In the genomic region with DNA sequence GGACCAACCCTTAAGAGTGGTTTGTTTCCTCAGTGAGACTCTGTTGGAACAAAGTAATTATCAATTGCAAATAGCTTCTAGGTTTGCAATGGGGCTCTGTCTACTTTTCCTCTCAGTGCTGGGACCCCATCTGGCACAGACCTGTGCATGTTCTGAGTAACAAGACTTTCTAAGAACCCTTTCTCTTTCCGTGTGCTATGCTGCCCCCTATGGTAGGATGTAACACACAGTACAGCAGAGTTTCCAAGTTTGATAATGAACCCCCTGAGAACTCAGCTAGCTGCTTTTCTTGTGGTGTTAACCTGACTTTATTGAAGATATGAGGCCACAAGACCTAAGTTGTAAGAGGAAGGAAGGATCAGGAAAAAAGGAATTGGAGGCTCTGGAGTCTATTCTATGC, we compare ENCODE assay signal across 9 mouse cellular contexts.
DNase-seq lines count a peak whose midpoint lies in the region; ATAC-seq and TF ChIP-seq lines count a peak whose summit lies in the region.
"Had no signal": no experiment of that assay in that cellular context is flagged by ENCODE, and none has a peak within 500 bp of the region (broad histone marks: within the 10 kb centered on the region; RNA-seq: fewer than 3 reads in every experiment).

No protein-coding gene starts in this region.

- DNase-seq in B cell, adult 2 months = peak; percentile 45 to 56
- DNase-seq in MEL-GATA-1-ER (ENCODE audit: extremely low read depth, low read depth) = peak; percentile 61
- DNase-seq in thymus, adult 2 months = peak; percentile 44
- DNase-seq in urinary bladder, postnatal 10 days (ENCODE audit: low spot score) = no peak

- H3K36me3 ChIP-seq in intestine, postnatal 0 days (ENCODE audit: control insufficient read depth, insufficient read depth) = peaks cover 10% of the 10 kb centered on the region; the same call in 1 of the 2 replicates
- H3K36me3 ChIP-seq in intestine, embryonic 16.5 days (ENCODE audit: control insufficient read depth, insufficient read depth, low read length) = no peaks in the 10 kb centered on the region
- H3K36me3 ChIP-seq in thymus, adult 2 months (ENCODE audit: control insufficient read depth, insufficient read depth, low read length) = peaks cover 11% of the 10 kb centered on the region; the same call in 1 of the 2 replicates
- peaks cover 5% of the 10 kb centered on the region; the same call in 1 of the 2 replicates for H3K36me3 ChIP-seq in midbrain, embryonic 13.5 days

- 28% methylated on average over 1 of the region's 1 CpGs for WGBS in intestine, postnatal 0 days
- WGBS in intestine, embryonic 16.5 days = 14% methylated on average over 1 of the region's 1 CpGs
- 19% methylated on average over 1 of the region's 1 CpGs for WGBS in thymus, adult 2 months
- 18% methylated on average over 1 of the region's 1 CpGs for WGBS in midbrain, embryonic 13.5 days

- no peak overlapping the region for H3K27ac ChIP-seq in intestine, postnatal 0 days (ENCODE audit: low read depth, low read length)
- H3K27ac ChIP-seq in intestine, embryonic 16.5 days (ENCODE audit: low read length) = no peak overlapping the region
- H3K27ac ChIP-seq in thymus, adult 2 months (ENCODE audit: control insufficient read depth, insufficient read depth, low read length) = no peak overlapping the region
- no peak overlapping the region for H3K27ac ChIP-seq in midbrain, embryonic 13.5 days
- H3K27ac ChIP-seq: embryonic facial prominence, embryonic 13.5 days had no signal

- TF ChIP-seq CTCF in intestine, postnatal 0 days (IDR thresholded peaks at IDR 0.05; ENCODE audit: low read depth) = peak; percentile 78
- TF ChIP-seq CTCF in thymus, adult 2 months (IDR thresholded peaks at IDR 0.05; ENCODE audit: borderline replicate concordance, control insufficient read depth, extremely low read depth, insufficient read depth, low read length, poor library complexity) = no peak

- H3K4me3 ChIP-seq in intestine, postnatal 0 days (ENCODE audit: low read depth, low read length) = no peak overlapping the region
- no peak overlapping the region for H3K4me3 ChIP-seq in intestine, embryonic 16.5 days (ENCODE audit: low read length)
- H3K4me3 ChIP-seq in thymus, adult 2 months (ENCODE audit: control insufficient read depth, insufficient read depth, low read length) = no peak overlapping the region
- no peak overlapping the region for H3K4me3 ChIP-seq in midbrain, embryonic 13.5 days (replicated peaks)
- H3K4me3 ChIP-seq: embryonic facial prominence, embryonic 13.5 days had no signal

- H3K4me1 ChIP-seq in intestine, postnatal 0 days (replicated peaks; ENCODE audit: control insufficient read depth, insufficient read depth, low read length) = no peaks in the 10 kb centered on the region
- H3K4me1 ChIP-seq in intestine, embryonic 16.5 days (ENCODE audit: control insufficient read depth, insufficient read depth, low read length) = no peaks in the 10 kb centered on the region
- H3K4me1 ChIP-seq in thymus, adult 2 months (replicated peaks; ENCODE audit: control insufficient read depth, insufficient read depth, low read length) = no peaks in the 10 kb centered on the region
- H3K4me1 ChIP-seq in midbrain, embryonic 13.5 days (replicated peaks) = 0 out of 2 replicates have a peak, but pooled peaks cover 3% of the 10 kb centered on the region

- no peaks in the 10 kb centered on the region for H3K27me3 ChIP-seq in intestine, postnatal 0 days (replicated peaks; ENCODE audit: control insufficient read depth, insufficient read depth, low read length)
- H3K27me3 ChIP-seq in intestine, embryonic 16.5 days (replicated peaks; ENCODE audit: control insufficient read depth, insufficient read depth, low read length) = no peaks in the 10 kb centered on the region
- H3K27me3 ChIP-seq in thymus, adult 2 months (ENCODE audit: control insufficient read depth, insufficient read depth, low read length) = no peaks in the 10 kb centered on the region
- H3K27me3 ChIP-seq in midbrain, embryonic 13.5 days = no peaks in the 10 kb centered on the region
- H3K27me3 ChIP-seq: embryonic facial prominence, embryonic 13.5 days had no signal

- H3K4me2 ChIP-seq in intestine, postnatal 0 days (replicated peaks; ENCODE audit: low read depth) = no peak overlapping the region
- no peak overlapping the region for H3K4me2 ChIP-seq in intestine, embryonic 16.5 days (ENCODE audit: low read depth, low read length)
- no peak overlapping the region for H3K4me2 ChIP-seq in midbrain, embryonic 13.5 days (replicated peaks)
- H3K4me2 ChIP-seq: embryonic facial prominence, embryonic 13.5 days had no signal

- ATAC-seq in intestine, postnatal 0 days = no peak
- no peak for ATAC-seq in intestine, embryonic 16.5 days
- peak; percentile 48; the same call in 1 of the 2 replicates for ATAC-seq in granulocyte monocyte progenitor cell, adult 5-6 weeks (replicated peaks; ENCODE audit: poor library complexity, severe bottlenecking)
- ATAC-seq in midbrain, embryonic 13.5 days = no peak

- H3K9me3 ChIP-seq in intestine, postnatal 0 days (ENCODE audit: control insufficient read depth) = no peaks in the 10 kb centered on the region
- no peaks in the 10 kb centered on the region for H3K9me3 ChIP-seq in intestine, embryonic 16.5 days (ENCODE audit: control insufficient read depth, low read length)
- no peaks in the 10 kb centered on the region for H3K9me3 ChIP-seq in midbrain, embryonic 13.5 days
- H3K9me3 ChIP-seq: embryonic facial prominence, embryonic 13.5 days had no signal

- TF ChIP-seq POLR2A in thymus, adult 2 months (IDR thresholded peaks at IDR 0.05; ENCODE audit: control insufficient read depth, extremely low read depth, insufficient read depth, low read length, poor library complexity) = no peak

- no peak overlapping the region for H3K9ac ChIP-seq in intestine, postnatal 0 days (ENCODE audit: low read depth, low read length)
- no peak overlapping the region for H3K9ac ChIP-seq in intestine, embryonic 16.5 days (ENCODE audit: low read depth, low read length)
- H3K9ac ChIP-seq in midbrain, embryonic 13.5 days (replicated peaks) = no peak overlapping the region
- H3K9ac ChIP-seq: embryonic facial prominence, embryonic 13.5 days had no signal
